Mouse (Mus musculus) liver, embryonic 11.5 days (tissue): ENCODE data around the gene Gm8439. TPM values are rescaled to one million over a fixed set of nuclear protein-coding genes. Genes with fewer than 3 reads are reported as not detected.

ENCODE experiments used
- ATAC-seq: fragments of 200-750 bp; cut with Nextera tagmentation; replicated peaks from 2 replicates; pipeline ENCODE4 v1.8.0; 2017; ENCODE audit warnings: moderate number of reproducible peaks, mild to moderate bottlenecking, moderate TSS enrichment, moderate library complexity; ENCODE audit not compliant: low FRiP score
- DNase-seq: peaks from one replicate; pipeline ENCODE4 v3.0.0-alpha.2; 2017; ENCODE audit warnings: low spot score
- H3K27ac ChIP-seq: fragments of 300-500 bp; sonication (generic); 2 replicates; pipeline ENCODE4 v1.5.1; 2014; ENCODE audit warnings: mild to moderate bottlenecking, low read depth, low read length, control low read depth
- H3K27me3 ChIP-seq: fragments of 300-500 bp; sonication (generic); replicated peaks from 2 replicates; pipeline ENCODE4 v1.6.1; 2014; ENCODE audit warnings: low read length, mixed read lengths; ENCODE audit not compliant: control insufficient read depth, insufficient read depth
- H3K36me3 ChIP-seq: fragments of 300-500 bp; sonication (generic); 2 replicates; pipeline ENCODE4 v1.6.1; 2014; ENCODE audit warnings: mild to moderate bottlenecking, low read length, moderate library complexity, mixed read lengths; ENCODE audit not compliant: control insufficient read depth, insufficient read depth
- H3K4me1 ChIP-seq: fragments of 300-500 bp; sonication (generic); replicated peaks from 2 replicates; pipeline ENCODE4 v1.6.1; 2014; ENCODE audit warnings: low read length, mixed read lengths; ENCODE audit not compliant: control insufficient read depth, insufficient read depth
- H3K4me2 ChIP-seq: fragments of 300-500 bp; sonication (generic); 2 replicates; pipeline ENCODE4 v1.6.1; 2014; ENCODE audit warnings: mild to moderate bottlenecking, control low read depth, moderate library complexity
- H3K4me3 ChIP-seq: fragments of 300-500 bp; sonication (generic); 2 replicates; pipeline ENCODE4 v1.5.1; 2014; ENCODE audit warnings: low read depth, low read length, control low read depth
- H3K9ac ChIP-seq: fragments of 300-500 bp; sonication (generic); 2 replicates; pipeline ENCODE4 v1.6.1; 2014; ENCODE audit warnings: low read depth, low read length, control low read depth
- H3K9me3 ChIP-seq: fragments of 300-500 bp; sonication (generic); 2 replicates; pipeline ENCODE4 v1.6.1; 2016; ENCODE audit warnings: low read length, inconsistent platforms, mixed read lengths; ENCODE audit not compliant: control insufficient read depth
- WGBS: fragments of 180-500 bp; shearing (Covaris S2); extraction: QIAGEN DNeasy Blood & Tissue Kit; methylation state at CpG from one replicate; pipeline ENCODE4 v1.1.7; 2014; 5-methylcytosine and 5-hydroxymethylcytosine counted together
- polyA plus RNA-seq: library from polyadenylated mRNA; unstranded; fragments of >200 nt; fragmentation: Nextera tagmentation; extraction: Ambion mirVana; gene quantifications from 2 replicates; pipeline ENCODE4 v1.2.1, GENCODE M21; 2014

Gm8439 gene
- polyA plus RNA-seq, 1 experiment from 2014 or later: not detected

DNA sequence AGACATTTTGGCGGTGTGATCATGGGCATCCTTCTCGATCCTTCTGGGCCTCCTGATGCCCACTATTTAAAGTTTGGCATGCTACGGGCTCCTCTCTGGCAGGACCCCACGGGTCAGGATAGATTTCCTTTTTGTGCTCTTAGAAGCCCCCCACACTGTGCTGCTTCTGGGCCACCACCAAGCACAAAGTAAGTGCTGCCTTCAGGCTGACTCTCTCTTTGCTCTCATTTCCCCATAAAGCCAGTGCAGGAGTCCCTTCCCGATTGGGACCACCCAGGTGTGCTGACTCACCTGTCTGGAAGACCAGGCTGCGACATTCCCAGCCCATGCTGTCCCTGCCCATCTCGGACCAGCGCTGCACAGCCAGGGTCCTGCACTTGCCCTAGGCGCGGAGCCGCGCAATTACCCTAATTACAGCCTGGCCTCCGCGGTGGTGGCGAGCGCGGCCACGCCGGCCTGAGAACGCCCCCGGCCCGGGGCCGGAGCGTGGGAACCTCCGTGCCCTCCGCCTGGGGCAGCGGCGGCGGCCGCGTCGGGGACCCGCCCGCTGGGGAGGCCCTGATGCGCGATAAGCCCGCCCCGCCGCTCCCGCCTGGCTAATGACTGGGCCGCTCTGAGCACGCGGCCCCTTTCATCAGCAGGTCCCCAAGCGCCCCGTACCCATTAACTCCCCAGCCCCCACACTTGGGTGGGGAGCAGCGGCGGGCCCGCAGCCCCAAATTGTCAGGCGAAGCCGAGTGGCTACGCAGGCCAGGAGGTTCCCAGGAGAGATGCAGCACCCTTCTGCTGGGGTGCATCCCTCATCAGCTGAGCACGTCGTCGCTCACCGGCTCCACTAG lies 61.0 kb downstream of the Gm8439 start:
- H3K4me3 ChIP-seq: peak overlapping the region; percentile 60
- peak; percentile 61 for DNase-seq
- peak overlapping the region; percentile 98 for H3K4me2 ChIP-seq
- peak; percentile 90 for ATAC-seq
- H3K36me3 ChIP-seq: no peaks in the 10 kb centered on the region
- peaks cover 45% of the 10 kb centered on the region for H3K27me3 ChIP-seq
- peak overlapping the region; percentile 69 for H3K9ac ChIP-seq
- H3K9me3 ChIP-seq: no peaks in the 10 kb centered on the region
- 5% methylated on average over 55 of the region's 55 CpGs for WGBS
- no peak overlapping the region for H3K27ac ChIP-seq
- peaks cover 13% of the 10 kb centered on the region; the same call in 1 of the 2 replicates for H3K4me1 ChIP-seq

DNA sequence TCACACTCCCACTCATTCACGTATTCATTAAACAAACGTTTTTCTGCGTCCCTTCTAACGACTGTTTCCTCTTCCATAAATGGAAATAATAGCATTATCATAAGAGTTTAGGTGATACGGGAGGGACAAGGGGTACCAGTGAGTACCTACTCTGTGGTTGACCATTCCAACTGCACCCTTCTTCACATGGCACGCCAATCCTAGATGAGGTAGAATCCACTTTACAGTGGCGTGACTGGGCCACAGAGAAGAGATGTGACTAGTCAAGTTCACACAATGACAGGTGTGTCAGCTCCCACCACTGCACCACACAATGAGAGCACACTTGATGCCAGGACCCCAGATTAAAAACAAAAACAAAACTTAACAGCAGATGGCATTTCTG lies 61.7 kb downstream of the Gm8439 start:
- Histone ChIP-seq H3K27ac (no peak overlapping the region), H3K9ac (no peak overlapping the region), H3K4me3 (peak overlapping the region; percentile 60), H3K4me1 (peaks cover 13% of the 10 kb centered on the region; the same call in 1 of the 2 replicates), H3K4me2 (peak overlapping the region; percentile 98), H3K27me3 (peaks cover 45% of the 10 kb centered on the region), H3K9me3 (no peaks in the 10 kb centered on the region), H3K36me3 (no peaks in the 10 kb centered on the region)
- no peak for DNase-seq
- WGBS: 28% methylated on average over 7 of the region's 7 CpGs
- ATAC-seq: peak; percentile 24; the same call in 1 of the 2 replicates

DNA sequence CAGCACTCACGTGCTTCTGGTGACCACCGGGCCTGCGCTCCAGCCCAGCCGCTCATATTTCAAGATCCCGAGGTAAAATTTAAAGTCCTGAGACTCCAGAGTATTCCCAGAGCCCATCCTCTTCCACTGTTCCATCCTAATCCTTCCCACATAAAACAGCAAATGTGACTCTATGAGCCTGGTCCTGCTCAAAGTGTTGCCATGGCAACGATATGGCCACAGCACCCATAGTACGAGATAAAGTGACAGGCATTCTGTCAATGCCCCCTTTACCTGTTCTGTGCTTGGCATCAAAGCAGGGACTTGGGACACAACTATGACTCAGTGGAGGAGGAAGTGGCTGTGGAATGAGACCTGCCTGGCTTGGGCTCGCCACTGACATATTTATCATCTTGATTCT lies 67.4 kb downstream of the Gm8439 start:
- Histone ChIP-seq H3K9ac (no peak overlapping the region), H3K4me3 (no peak overlapping the region), H3K4me2 (no peak overlapping the region), H3K27ac (no peak overlapping the region), H3K36me3 (no peaks in the 10 kb centered on the region), H3K4me1 (no peaks in the 10 kb centered on the region), H3K27me3 (peaks cover 9% of the 10 kb centered on the region; the same call in 1 of the 2 replicates), H3K9me3 (no peaks in the 10 kb centered on the region)
- WGBS: 79% methylated on average over 8 of the region's 8 CpGs
- no peak for ATAC-seq
- DNase-seq: no peak

Other genes with a start within 250 kb of the Gm8439 start
- 22.6 and 33.8 TPM in 2 replicates for gene Scmh1, start 183.5 kb upstream of the Gm8439 start, polyA plus RNA-seq
- gene Slfnl1, start 56.5 kb upstream of the Gm8439 start, polyA plus RNA-seq: 0.10 TPM in 1 of 2 replicates, not detected in the other
- 102 and 116 TPM in 2 replicates for gene Ctps, start 18.5 kb upstream of the Gm8439 start, polyA plus RNA-seq
- 232 and 242 TPM in 2 replicates for gene Cited4, start 77.8 kb downstream of the Gm8439 start, polyA plus RNA-seq
- 0.57 and 0.90 TPM in 2 replicates for gene Kcnq4, start 159.9 kb downstream of the Gm8439 start, polyA plus RNA-seq
- 83.1 and 92.6 TPM in 2 replicates for gene Nfyc, start 242.8 kb downstream of the Gm8439 start, polyA plus RNA-seq